Mouse (Mus musculus) stomach, embryonic 16.5 days (tissue): Measurements from ENCODE around the gene Bcl9l. TPM values are rescaled to one million over a fixed set of nuclear protein-coding genes. Genes with fewer than 3 reads are reported as not detected.

ENCODE experiments used
- ATAC-seq: fragments of 200-750 bp; cut with Nextera tagmentation; 2 replicates; pipeline ENCODE4 v1.8.0; 2017; ENCODE audit warnings: moderate number of reproducible peaks, moderate TSS enrichment; ENCODE audit not compliant: insufficient read depth, low FRiP score
- H3K27ac ChIP-seq: fragments of 300-500 bp; sonication (generic); 2 replicates; pipeline ENCODE4 v1.5.1; 2014; ENCODE audit warnings: low read length
- H3K27me3 ChIP-seq: fragments of 300-500 bp; sonication (generic); 2 replicates; pipeline ENCODE4 v1.6.1; 2014; ENCODE audit warnings: low read length, control low read depth, mixed read lengths; ENCODE audit not compliant: control insufficient read depth, insufficient read depth
- H3K36me3 ChIP-seq: fragments of 300-500 bp; sonication (generic); 2 replicates; pipeline ENCODE4 v1.6.1; 2014; ENCODE audit warnings: low read length; ENCODE audit not compliant: control insufficient read depth, insufficient read depth
- H3K4me1 ChIP-seq: fragments of 300-500 bp; sonication (generic); 2 replicates; pipeline ENCODE4 v1.6.1; 2014; ENCODE audit warnings: low read length, control low read depth, mixed read lengths; ENCODE audit not compliant: control insufficient read depth, insufficient read depth
- H3K4me2 ChIP-seq: fragments of 300-500 bp; sonication (generic); 2 replicates; pipeline ENCODE4 v1.6.1; 2014; ENCODE audit warnings: low read depth, low read length, mixed read lengths
- H3K4me3 ChIP-seq: fragments of 300-500 bp; sonication (generic); replicated peaks from 2 replicates; pipeline ENCODE4 v1.5.1; 2014; ENCODE audit warnings: mild to moderate bottlenecking, low read length
- H3K9ac ChIP-seq: fragments of 300-500 bp; sonication (generic); 2 replicates; pipeline ENCODE4 v1.6.1; 2014; ENCODE audit warnings: low read length
- H3K9me3 ChIP-seq: fragments of 300-500 bp; sonication (generic); replicated peaks from 2 replicates; pipeline ENCODE4 v1.6.1; 2016; ENCODE audit warnings: low read length, control low read depth; ENCODE audit not compliant: control insufficient read depth
- WGBS: fragments of 180-500 bp; shearing (Covaris S2); extraction: QIAGEN DNeasy Blood & Tissue Kit; methylation state at CpG from one replicate; pipeline ENCODE4 v1.1.7; 2014; 5-methylcytosine and 5-hydroxymethylcytosine counted together
- polyA plus RNA-seq: library from polyadenylated mRNA; unstranded; fragments of >200 nt; fragmentation: Nextera tagmentation; extraction: Ambion mirVana; gene quantifications from 2 replicates; pipeline ENCODE4 v1.2.1, GENCODE M21; 2015

The Bcl9l gene
- polyA plus RNA-seq, 1 experiment from 2014 or later, result 10.6 TPM

- H3K9me3 ChIP-seq, result no peaks in the 10 kb centered on the region
- 71% methylated on average over 5 of the region's 5 CpGs for WGBS
- ATAC-seq, result no peak
- no peak overlapping the region for H3K4me2 ChIP-seq
- peaks cover 4% of the 10 kb centered on the region for H3K4me1 ChIP-seq
- H3K27ac ChIP-seq, result no peak overlapping the region
- H3K4me3 ChIP-seq, result no peak overlapping the region
- H3K36me3 ChIP-seq, result no peaks in the 10 kb centered on the region
- H3K27me3 ChIP-seq, result no peaks in the 10 kb centered on the region
- H3K9ac ChIP-seq, result no peak overlapping the region
Observed at GRCm38 (mm10) chr9:44461950-44462349, 20.7 kb upstream of the Bcl9l start.

GRCm38 (mm10) chr9:44468224-44468623 is 14.4 kb upstream of the Bcl9l start:
- H3K27ac ChIP-seq, result no peak overlapping the region
- no peak overlapping the region for H3K9ac ChIP-seq
- WGBS, result 53% methylated on average over 7 of the region's 7 CpGs
- ATAC-seq, result no peak
- H3K4me1 ChIP-seq, result no peaks in the 10 kb centered on the region
- no peaks in the 10 kb centered on the region for H3K9me3 ChIP-seq
- no peaks in the 10 kb centered on the region for H3K36me3 ChIP-seq
- H3K27me3 ChIP-seq, result no peaks in the 10 kb centered on the region
- H3K4me2 ChIP-seq, result no peak overlapping the region
- H3K4me3 ChIP-seq, result no peak overlapping the region

DNA sequence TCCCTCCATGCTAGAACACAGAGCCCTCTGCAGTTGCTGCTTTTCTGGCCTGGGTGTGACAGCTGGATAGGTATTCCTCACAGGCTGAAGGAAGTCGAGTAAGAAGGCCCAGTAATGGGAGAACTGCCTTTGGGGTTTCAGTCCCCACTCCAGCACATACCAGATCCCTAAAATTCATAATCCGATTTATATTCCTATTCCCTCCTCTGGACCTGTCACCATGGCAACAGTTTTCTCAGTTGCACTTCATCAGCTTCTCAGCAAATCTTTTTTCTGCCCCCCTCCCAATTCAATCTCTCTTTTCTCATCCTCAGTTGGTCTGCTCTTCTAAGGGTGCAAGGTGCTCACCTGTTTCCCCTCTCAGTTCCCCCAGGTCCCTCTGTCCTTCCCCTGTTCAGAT is 13.8 kb upstream of the Bcl9l start:
- Histone ChIP-seq H3K36me3 (no peaks in the 10 kb centered on the region), H3K9me3 (no peaks in the 10 kb centered on the region), H3K4me3 (no peak overlapping the region), H3K27ac (no peak overlapping the region), H3K4me1 (no peaks in the 10 kb centered on the region), H3K4me2 (no peak overlapping the region), H3K27me3 (no peaks in the 10 kb centered on the region), H3K9ac (no peak overlapping the region)
- WGBS, result 44% methylated on average over 2 of the region's 2 CpGs
- ATAC-seq, result no peak

GRCm38 (mm10) chr9:44473184-44473583 is 9.4 kb upstream of the Bcl9l start:
- Histone ChIP-seq H3K4me2 (no peak overlapping the region), H3K36me3 (no peaks in the 10 kb centered on the region), H3K4me3 (no peak overlapping the region), H3K9me3 (no peaks in the 10 kb centered on the region), H3K27ac (no peak overlapping the region), H3K4me1 (peaks cover 6% of the 10 kb centered on the region; the same call in 1 of the 2 replicates), H3K9ac (no peak overlapping the region), H3K27me3 (no peaks in the 10 kb centered on the region)
- WGBS, result 57% methylated on average over 3 of the region's 3 CpGs
- no peak for ATAC-seq

- no peak overlapping the region for H3K27ac ChIP-seq
- H3K9me3 ChIP-seq, result no peaks in the 10 kb centered on the region
- 41% methylated on average over 1 of the region's 1 CpGs for WGBS
- H3K9ac ChIP-seq, result no peak overlapping the region
- H3K4me3 ChIP-seq, result no peak overlapping the region
- no peak for ATAC-seq
- no peak overlapping the region for H3K4me2 ChIP-seq
- peaks cover 6% of the 10 kb centered on the region; the same call in 1 of the 2 replicates for H3K4me1 ChIP-seq
- no peaks in the 10 kb centered on the region for H3K36me3 ChIP-seq
- no peaks in the 10 kb centered on the region for H3K27me3 ChIP-seq
Observed at GRCm38 (mm10) chr9:44474327-44474726, 8.3 kb upstream of the Bcl9l start.

- 95% methylated on average over 3 of the region's 3 CpGs for WGBS
- ATAC-seq, result no peak
- Histone ChIP-seq H3K4me1 (peaks cover 11% of the 10 kb centered on the region), H3K4me2 (no peak overlapping the region), H3K9ac (no peak overlapping the region), H3K36me3 (no peaks in the 10 kb centered on the region), H3K4me3 (no peak overlapping the region), H3K9me3 (no peaks in the 10 kb centered on the region), H3K27me3 (no peaks in the 10 kb centered on the region), H3K27ac (no peak overlapping the region)
Observed at GRCm38 (mm10) chr9:44475936-44476335, 6.7 kb upstream of the Bcl9l start.

- Histone ChIP-seq H3K9me3 (no peaks in the 10 kb centered on the region), H3K9ac (peak overlapping the region; percentile 93), H3K4me3 (peak overlapping the region; percentile 93), H3K27me3 (no peaks in the 10 kb centered on the region), H3K27ac (peak overlapping the region; percentile 100), H3K4me2 (peak overlapping the region; percentile 88), H3K36me3 (no peaks in the 10 kb centered on the region), H3K4me1 (peaks cover 19% of the 10 kb centered on the region)
- 6% methylated on average over 24 of the region's 24 CpGs for WGBS
- ATAC-seq, result peak; percentile 12
Observed at GRCm38 (mm10) chr9:44477339-44478228, 5.0 kb upstream of the Bcl9l start.

DNA sequence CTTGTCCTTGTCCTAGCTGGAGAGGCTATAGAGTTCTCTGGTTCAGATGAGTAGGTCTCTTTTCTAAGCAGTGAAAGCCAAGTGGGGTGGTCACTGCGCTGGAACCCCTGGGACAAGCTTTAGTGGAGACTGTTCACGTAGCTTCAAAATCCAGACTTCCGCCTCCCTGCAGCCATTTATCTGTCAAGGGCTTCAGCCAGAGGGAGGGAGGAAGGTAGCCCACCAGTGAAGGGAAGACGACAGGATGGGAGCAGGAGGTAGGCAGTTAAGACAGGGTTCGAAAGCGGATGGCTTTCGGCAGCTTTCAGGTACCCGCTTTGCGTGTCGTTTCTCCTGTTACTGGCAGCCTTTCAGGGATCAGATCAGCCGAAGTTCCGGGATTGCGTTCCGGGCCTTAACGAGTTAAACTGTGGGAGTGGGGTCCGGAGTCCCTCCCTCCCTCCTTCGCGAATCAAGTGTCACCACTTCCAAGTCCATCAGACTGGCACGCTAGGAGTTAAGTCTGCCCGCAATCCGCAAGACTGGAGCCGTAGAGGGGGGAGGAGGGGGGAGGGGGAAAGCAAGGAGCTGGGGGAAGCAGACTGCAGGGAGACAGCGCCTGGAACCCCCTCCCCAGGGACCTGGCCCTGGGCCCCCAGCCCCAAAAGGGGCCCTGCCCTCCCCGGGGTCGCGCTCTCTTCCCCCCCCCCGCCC is 4.2 kb upstream of the Bcl9l start:
- peak overlapping the region; percentile 100 for H3K27ac ChIP-seq
- WGBS, result 1% methylated on average over 26 of the region's 27 CpGs
- H3K36me3 ChIP-seq, result no peaks in the 10 kb centered on the region
- H3K9ac ChIP-seq, result peak overlapping the region; percentile 93
- H3K4me2 ChIP-seq, result peak overlapping the region; percentile 88
- no peaks in the 10 kb centered on the region for H3K27me3 ChIP-seq
- ATAC-seq, result peak; percentile 65; the same call in 1 of the 2 replicates
- peak overlapping the region; percentile 93 for H3K4me3 ChIP-seq
- H3K9me3 ChIP-seq, result no peaks in the 10 kb centered on the region
- H3K4me1 ChIP-seq, result peaks cover 19% of the 10 kb centered on the region

- H3K27me3 ChIP-seq, result no peaks in the 10 kb centered on the region
- peaks cover 20% of the 10 kb centered on the region for H3K4me1 ChIP-seq
- H3K4me2 ChIP-seq, result peak overlapping the region; percentile 88
- peak overlapping the region; percentile 100 for H3K27ac ChIP-seq
- peak; percentile 58; the same call in 1 of the 2 replicates for ATAC-seq
- H3K4me3 ChIP-seq, result peak overlapping the region; percentile 93
- WGBS, result 0% methylated on average over 29 of the region's 29 CpGs
- no peaks in the 10 kb centered on the region for H3K36me3 ChIP-seq
- H3K9me3 ChIP-seq, result no peaks in the 10 kb centered on the region
- H3K9ac ChIP-seq, result peak overlapping the region; percentile 93
Observed at GRCm38 (mm10) chr9:44478959-44479605, 3.5 kb upstream of the Bcl9l start.
